Mouse (Mus musculus): ENCODE measurements around the gene Nup210l. TPM values are rescaled to one million over a fixed set of nuclear protein-coding genes. Genes with fewer than 3 reads are reported as not detected.
"Not testable (repeated sequence)": the region's sequence is repeated elsewhere in the genome, so short reads cannot be mapped to it uniquely, and the experiment has no call there.

The Nup210l gene
- total RNA-seq, 2 experiments from 2014 or later = 0.45 to 0.48 TPM

DNA sequence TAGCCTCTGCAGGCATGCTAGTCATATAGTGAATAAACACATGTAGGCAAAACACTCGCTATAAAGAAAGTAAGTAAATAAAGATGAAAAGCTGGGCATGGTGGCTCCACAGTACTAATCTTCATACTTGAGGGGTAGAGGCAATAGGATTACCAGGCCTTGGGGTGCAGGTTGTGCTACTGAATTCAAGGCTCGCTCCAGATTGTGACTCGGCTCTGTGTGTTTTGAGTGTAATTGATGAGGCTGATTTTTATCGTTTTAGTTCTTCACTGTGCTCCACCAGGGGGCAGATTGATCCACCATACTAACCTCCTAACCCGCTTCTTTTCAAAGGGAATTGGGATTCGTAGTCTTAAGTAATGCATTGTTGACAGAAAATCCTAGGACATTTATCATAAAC lies 116.2 kb downstream of the Nup210l start:
- DNase-seq (ENCODE audit: low spot score in 2 of 2) = peak in 1 of 2 experiments; percentile 28

DNA sequence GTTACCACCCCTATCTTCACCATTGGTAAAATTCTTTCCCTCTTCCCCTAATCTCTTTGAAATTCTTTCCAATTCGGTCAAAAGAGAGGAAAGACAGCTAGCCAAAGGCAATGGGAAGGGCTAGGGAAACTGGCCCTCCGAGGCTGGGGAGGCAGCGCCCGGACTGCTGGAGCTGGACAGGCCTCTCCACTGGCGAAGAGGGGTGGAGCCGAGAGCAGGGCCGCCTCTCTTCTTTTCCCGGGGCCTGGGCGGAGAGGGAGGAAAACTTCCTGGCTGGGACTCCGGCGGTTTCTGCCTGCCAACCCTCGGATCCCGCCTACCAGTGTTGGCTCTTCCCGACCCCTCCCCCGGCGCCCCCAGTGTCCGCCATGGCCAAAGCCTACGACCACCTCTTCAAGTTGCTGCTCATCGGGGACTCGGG lies 116.6 kb downstream of the Nup210l start:
- peak; percentile 62 to 69 for DNase-seq (ENCODE audit: low spot score in 2 of 2)

DNA sequence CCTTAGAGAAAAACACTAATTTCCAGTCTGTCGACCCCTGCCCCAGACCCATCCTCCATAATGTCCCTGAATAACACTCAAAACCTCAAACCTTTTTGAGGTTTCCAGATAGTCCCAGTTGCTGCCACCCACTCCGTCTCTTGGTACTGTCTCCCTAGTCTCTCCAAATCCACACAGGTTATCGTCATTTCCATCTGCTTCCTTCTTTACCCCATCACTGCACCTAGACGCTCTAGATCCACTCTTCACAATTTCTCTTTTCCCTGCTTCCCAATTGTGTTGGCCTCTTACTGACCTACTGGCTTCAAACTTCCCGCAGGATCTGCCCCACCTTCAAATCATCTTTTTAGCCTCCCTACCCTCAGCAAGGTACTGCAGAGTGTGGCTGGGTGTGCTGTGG lies 117.2 kb downstream of the Nup210l start:
- DNase-seq (ENCODE audit: low spot score in 2 of 2) = no peak

DNA sequence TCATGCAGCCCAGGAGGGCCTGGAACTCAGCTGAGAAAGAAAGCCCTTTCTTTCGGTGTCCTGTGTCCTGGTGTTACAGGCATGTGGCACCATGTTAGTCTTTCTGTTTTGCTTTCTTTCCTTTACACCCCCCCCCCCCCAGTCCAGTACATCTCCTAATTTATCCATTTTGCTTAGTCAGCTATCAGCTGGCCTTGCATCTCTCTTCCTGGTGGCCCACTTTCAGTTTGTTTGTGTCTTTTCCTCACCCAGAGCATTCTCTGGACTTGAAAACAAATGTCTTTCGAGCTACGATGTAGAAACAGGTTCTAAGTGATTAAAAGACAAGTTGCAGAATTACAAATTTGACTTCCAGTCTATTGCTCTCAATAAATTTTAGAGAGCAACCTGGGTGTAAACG lies 118.5 kb downstream of the Nup210l start:
- no peak for DNase-seq (ENCODE audit: low spot score in 2 of 2)

DNA sequence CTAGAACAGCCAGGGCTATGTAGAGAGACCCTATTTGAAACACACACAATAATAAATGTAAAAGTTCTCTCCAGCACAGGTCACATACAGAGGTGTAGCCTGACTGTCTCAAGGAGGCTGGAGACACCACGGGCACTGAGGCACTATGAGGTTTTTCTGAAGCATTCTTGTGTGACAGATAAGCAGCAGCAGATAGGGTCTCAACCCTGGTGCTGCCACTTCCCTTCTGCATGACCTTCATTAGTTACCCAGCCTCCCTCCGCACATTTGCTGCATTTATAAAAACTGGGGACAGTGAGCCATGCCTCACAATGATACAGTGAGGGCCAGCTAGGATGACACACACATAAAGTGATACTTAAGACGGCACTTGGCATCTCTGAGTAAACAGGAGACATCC lies 119.0 kb downstream of the Nup210l start:
- DNase-seq (ENCODE audit: low spot score in 2 of 2) = no peak

DNA sequence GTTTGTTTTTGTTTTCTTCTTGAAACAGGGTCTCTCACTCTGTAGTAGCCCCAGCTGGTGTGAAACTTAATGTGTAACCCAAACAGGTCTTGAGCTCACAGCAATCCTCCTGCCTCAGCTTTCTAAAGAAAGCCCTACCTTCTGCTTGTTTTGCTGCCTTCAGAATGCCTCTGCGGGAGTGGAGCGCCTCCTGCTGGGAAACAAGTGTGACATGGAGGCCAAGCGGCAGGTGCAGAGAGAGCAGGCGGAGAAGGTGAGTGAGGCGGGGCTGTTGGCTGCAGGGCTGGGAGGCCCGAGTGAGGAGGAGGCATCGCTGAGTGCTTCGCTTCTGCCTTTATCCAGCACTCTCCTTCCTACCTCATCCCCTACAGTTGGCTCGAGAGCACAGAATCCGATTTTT lies 120.4 kb downstream of the Nup210l start:
- DNase-seq (ENCODE audit: low spot score in 2 of 2) = no peak

DNA sequence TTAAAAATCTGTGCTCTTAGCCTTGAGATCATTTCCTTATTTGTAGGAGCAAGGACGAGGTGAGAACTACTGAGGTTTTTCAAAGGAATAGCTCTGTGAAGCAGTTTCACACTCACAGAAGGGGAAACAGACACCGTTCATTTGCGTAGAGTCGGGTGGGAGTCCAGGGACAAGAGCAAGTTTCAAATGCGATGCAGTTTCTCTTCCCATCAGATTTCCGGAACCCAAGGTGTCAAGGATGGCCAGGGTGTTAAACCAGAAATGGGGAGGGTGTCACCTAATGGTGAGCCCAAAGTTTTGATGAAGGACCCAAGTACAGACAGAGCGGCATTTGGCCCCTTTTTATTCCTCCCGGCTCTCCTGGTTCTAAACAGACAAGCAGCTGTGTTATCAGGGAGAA lies 127.1 kb downstream of the Nup210l start:
- no peak for DNase-seq (ENCODE audit: low spot score in 2 of 2)

DNA sequence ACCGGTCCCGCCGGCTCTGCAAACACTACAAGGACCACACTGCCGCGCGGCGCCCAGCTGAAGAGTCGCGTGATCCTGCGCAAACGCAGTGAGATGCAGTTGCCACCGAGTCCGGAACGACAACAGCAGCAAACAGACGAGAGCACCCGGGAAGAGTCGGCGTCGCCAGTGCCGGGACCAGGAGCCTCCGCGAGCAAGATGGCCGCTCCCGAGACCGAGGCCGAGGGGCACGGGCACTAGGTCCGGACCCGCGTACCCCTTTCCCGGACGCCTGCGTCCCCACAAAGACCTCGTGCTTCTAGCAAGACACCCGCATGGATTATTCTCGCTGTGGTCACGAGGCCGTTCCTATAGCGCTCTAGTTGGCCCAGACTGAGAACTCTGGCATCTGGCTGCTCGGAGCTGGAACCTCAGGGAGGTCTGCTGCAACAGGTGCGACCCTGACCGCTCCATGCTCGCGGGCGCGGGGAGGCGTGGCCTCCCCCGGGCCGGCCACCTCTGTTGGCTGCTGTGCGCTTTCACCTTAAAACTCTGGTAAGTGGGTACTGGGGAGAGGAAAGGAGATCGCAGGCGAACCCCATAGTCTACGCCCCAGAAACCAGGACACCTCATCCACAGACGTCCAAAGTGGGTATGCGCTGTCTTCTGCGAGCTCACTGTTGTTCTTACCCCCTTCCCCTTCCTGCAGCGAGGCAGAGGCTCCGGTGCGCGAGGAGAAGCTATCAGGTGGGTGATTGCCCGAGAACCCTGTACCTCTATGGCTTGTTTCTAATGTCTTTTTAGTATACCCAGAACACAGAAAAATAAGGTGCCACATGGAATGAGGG lies 127.8 kb downstream of the Nup210l start, which contains the start of gene Jtb:
TSS of gene Jtb (plus strand) at position 91 of the 827 bp plus-strand sequence.
- peak; percentile 66 to 86 for DNase-seq (ENCODE audit: low spot score in 2 of 2)

DNA sequence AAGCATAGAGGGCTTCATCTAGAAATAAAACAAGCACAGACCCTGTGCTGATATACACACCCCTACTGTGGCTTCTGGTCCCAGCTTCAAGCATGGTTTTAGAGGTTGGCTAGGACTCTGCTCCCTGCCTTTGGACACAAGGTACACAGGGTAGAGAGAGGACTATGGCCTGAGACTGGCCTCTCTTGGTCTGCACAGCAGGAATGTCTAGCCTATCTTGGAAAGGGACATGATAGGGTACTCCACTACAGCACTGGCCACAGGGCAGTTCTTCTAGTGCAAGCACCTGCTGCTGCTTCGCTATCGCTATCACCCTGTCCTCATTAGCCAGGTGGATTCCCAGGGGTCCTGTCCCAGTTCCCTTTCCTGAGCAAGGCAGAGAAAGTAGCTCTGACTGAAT lies 137.3 kb downstream of the Nup210l start:
- DNase-seq (ENCODE audit: low spot score in 2 of 2) = no peak

DNA sequence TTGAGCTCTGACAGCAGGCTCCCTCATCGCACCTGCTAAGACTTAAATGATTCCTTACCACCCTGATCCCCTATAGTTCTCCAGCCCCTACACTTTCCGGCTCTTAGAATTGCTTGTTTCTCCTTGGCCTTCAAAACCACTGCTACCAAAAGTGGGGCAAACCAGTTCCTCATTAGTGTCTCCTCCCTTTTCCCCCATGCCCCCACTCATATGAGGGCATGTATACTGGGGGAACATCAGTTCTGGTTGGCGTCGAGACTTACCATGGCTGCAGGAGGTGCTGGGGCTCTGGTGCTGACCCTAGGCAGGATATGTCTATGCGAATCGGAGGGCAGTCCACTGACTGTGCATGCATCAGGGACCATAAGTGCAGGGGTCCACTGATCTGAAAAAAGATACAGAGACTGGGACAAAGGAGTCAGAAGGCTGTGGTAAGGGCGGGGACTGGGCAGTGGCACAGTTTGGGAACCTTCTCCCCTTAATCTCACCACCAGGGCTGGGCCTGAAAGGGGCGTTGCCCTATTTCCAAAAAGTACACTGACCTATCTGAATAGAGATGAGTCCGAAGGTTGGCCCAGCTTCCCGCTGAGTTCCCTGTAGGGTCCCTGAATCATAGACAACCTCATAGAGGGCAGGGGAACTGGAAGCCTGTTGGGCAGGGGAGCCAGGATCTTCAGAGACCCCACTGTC lies 137.9 kb downstream of the Nup210l start:
- no peak for DNase-seq (ENCODE audit: low spot score in 2 of 2)

DNA sequence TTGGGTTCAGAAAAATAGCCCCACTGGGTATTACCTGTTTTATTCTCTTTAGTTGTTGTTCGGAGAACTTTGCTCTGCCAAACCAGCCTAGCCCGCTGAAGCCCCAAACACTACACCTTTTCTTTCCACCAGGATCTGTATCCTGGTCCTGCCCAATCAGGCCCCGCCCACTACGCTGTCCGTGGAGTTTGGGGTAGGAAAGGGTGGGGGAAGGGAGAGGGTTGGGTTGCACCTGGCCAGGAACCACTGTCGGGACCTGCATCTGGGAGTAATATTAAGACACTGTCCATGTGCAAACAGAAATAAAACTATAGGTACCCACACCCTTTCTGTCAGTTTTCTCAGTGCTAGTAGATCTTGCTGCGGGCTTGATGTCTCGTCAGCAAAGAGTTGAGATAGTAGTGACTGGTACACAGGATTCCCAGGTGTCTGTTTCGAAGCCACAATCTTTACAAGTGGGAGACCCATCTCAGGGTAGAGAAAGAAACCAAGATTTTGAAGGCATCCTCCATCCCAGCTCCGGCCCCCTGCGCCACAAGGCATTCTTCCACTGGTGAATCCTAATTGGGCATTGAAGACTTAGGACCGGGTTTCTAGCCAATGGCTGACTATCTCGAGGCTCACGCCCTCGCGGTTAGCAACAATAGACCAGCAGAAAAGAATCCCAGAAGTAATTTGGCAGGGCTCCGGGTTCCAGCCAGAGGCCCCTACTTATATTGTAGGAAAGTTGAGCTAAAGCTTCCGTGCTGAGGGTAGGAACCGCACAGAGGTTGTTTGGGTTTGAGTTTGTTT lies 139.2 kb downstream of the Nup210l start, which contains the start of gene Creb3l4:
TSS of gene Creb3l4 (minus strand) at position 529 of the 792 bp plus-strand sequence.
- DNase-seq (ENCODE audit: low spot score in 2 of 2) = no peak

DNA sequence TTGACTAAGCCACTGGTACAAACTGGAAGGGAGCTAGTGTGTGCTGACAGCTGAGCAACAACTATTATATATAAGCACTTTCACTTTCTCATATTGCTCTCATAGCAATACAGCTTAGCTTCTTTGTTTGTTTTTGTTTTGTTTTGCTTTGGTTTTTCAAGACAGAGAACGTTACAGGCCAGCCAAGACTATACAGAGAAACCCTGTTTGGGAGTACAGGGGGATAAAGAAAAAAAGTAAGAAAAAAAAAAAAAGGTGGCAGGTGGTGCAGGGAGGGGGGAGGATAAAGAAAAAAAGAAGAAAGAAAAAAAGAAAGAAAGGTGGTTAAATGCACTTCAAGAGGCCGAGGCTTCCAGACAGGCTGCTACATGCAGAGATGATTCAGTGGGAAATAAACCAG lies 141.5 kb downstream of the Nup210l start:
- no peak for DNase-seq (ENCODE audit: low spot score in 2 of 2)

DNA sequence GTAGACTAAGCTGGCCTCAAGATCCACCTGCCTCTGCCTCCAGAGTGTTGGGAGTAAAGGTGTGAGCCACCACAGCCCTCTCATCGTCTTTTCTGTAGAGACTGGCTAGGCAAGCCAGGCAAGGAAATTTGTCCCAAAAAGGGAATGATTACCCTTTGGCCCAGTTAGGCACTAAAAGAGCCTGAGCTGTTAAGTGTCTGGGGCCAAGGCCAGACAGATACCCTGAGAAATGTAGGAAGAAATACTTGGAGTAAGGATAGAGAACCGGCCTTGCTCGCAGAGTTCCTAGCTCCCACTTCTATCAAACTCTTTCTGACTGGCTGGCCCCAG lies 143.7 kb downstream of the Nup210l start:
- DNase-seq (ENCODE audit: low spot score in 2 of 2) = no peak

DNA sequence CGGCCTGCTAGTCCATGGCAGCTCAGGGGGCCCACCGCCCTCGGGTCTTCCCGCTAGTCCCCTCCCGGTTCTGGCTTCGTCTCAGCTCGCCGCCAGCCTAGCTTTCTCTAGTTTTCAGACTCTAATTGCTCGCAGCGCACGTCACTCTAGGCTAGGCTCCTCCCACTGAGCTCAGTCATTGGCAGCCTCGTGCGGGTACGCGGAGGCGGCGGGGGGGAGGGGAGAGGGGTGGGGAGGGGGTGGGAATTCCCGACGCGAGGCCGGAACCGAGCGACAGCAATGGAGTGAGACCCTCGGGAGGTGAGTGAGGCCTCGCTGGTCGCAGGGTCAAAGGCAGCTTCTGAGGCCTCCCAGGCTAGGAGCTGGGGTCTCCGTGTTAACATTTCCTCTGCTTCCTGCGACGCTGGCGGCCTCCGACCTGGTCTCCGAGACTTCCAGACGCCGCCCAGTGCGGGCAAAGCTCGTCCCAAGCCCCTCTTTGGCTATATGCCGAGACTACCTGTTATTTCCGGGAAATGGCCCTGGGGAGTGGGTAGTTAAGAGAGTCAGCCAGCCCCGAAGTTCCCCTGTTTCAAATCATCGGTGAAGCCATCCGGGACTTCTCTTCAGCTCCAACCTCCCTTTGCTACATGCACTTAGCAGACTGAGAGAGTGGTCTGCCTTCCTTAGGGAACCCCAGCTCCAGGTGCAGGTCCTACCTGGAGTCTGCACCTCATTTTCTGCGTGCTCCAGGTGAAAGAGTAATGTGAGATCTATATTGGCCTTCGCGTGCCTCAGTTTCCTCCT lies 144.2 kb downstream of the Nup210l start, which contains the start of gene Slc39a1:
TSS of gene Slc39a1 (plus strand) at position 213 of the 786 bp plus-strand sequence.
- peak; percentile 60 to 83 for DNase-seq (ENCODE audit: low spot score in 2 of 2)

DNA sequence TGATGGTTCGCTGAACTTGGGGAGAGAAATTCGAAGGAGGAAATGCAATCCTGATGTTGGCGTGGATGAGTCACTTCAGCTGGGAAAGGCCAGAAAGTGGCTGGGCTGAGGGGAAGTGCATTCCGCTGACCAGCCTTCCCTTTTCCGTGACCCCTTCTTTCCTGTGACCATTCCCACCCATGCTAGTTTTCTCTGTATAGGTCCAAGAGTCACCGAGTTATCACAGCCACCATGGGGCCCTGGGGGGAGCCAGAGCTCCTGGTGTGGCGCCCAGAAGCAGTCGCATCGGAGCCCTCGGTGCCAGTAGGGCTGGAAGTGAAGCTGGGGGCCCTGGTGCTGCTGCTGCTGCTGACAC lies 144.8 kb downstream of the Nup210l start:
- DNase-seq (ENCODE audit: low spot score in 2 of 2) = no peak

DNA sequence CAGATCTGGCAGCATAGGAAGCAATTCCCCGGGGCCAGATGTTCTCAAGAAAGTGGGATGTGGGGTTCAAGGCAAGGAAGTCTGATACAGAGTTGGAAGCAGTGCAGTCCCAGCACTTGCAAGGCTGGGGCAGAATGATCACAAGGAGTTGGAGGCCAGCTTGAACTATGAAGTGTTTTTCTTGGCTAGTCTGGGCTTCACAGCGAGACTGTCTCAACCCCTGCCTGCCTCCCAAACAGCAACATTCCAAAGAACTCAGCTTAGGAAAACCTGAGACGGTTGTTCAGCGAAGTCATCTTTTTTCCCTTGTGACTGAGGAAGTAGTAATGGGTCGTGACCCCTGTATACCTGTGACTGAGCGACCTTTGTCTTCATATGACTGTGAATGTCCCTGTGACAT lies 146.9 kb downstream of the Nup210l start:
- DNase-seq (ENCODE audit: low spot score in 2 of 2) = no peak

DNA sequence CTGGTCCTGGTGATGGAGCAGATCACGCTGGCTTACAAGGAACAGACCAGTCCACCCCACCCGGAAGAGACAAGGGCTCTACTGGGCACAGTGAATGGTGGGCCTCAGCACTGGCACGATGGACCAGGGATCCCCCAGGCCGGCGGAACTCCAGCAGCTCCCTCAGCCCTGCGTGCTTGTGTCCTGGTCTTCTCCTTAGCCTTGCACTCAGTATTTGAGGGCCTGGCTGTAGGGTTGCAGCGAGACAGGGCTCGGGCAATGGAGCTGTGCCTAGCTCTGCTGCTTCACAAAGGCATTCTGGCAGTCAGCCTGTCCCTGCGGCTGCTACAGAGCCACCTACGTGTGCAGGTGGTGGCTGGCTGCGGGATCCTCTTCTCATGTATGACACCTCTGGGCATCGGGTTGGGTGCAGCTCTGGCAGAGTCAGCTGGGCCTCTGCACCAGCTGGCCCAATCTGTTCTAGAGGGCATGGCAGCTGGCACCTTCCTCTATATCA lies 147.8 kb downstream of the Nup210l start:
- DNase-seq (ENCODE audit: low spot score in 2 of 2) = not testable (repeated sequence)

DNA sequence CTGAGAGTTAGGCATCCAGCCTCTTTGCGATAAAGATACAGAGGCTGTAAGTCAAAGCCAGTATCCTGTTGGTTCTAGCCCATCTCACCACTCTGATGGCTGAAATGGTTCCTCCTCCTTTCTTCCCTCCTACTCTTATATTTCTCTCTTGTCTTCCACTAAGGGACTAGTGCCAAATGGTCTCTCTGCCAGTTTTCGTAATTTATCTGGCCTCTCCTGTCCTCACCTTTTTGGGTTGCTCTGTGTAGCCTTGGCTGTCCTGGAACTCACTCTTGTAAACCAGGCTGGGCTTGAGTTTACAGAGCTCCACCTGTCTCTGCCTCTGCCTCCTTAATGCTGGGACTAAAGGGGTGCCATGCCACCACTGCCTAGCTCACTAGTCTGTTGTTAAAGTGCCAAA lies 148.7 kb downstream of the Nup210l start:
- not testable (repeated sequence) for DNase-seq (ENCODE audit: low spot score in 2 of 2)

DNA sequence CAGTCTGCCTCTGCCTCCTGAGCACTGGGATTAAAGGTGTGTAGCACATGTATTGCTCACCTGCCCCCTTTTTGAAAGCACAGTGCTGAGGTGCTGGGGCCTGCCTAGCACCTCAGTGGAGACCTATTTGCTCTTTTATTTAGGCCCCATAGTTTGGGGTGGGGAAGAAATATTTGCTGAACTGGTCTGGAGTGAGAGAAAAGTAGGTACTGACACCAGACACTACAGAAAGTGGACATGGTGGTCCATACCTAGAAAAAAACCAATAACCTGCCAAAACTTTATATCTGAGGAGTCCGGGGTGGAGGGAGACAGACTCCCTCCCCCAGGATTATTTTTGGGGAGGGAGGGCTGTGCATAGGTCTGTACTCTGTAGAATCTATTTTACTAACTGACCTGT lies 149.2 kb downstream of the Nup210l start:
- not testable (repeated sequence) for DNase-seq (ENCODE audit: low spot score in 2 of 2)

DNA sequence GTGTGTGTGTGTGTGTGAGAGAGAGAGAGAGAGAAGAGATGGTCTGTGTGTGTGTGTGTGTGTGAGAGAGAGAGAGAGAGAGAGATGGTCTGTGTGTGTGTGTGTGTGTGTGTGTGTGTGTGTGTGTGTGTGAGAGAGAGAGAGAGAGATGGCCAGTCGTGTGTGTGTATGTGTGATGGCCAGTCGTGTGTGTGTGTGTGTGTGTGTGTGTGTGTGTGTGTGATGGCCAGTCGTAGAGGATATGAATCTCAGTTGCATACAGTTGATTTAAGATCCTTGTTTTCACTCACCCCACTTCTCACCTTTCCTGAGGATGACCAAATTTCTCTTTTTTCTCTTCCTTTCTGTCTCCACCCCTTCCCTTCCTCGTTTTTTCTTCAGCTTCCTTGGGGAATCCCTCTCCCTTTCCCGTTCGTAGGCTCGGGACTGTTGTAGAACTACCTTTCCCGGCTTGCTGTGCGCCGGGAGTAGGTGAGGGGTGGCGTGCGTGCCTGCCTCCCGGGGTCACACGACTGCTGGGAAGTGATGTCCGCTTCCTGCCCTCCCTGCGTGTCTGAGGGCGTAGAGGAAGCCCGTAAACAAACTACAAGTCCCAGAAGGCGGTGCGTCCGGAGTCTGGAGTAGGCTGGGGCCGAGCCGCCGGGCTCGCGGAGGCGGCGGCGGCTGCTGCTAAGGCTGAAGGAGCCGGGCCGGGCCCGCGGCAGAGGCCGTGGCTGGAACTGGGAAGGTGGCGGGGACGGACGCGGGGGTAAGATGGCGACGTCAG lies 149.9 kb downstream of the Nup210l start, which contains the start of gene Crtc2:
TSS of gene Crtc2 (plus strand) at position 511 of the 766 bp plus-strand sequence.
- DNase-seq (ENCODE audit: low spot score in 2 of 2) = peak; percentile 54 to 89

Measured in adrenal gland, postnatal 4 days (tissue).